32 mouse cellular contexts compared by ENCODE assay signal in the genomic region with DNA sequence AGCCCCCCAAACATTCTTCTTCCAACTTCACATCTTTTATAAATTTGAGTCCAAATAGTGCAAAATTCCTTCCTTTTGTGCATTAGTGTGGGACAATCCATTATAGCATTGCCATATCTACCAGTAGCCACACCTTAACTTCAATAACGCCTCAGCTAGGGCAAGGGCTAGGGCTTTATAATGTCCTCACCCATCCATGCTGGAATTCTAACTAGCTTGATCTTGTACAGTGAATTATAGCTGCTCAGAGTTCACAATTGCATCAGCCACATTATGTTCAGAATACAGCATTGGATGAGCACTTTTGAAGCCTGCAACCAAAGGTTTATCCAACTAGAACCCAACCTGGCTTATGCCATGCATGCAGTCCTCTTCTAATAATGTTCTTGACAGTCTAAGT. TPM values are rescaled to one million over a fixed set of nuclear protein-coding genes. Genes with fewer than 3 reads are reported as not detected.
"Had no signal": no experiment of that assay in that cellular context is flagged by ENCODE, and none has a peak within 500 bp of the region (broad histone marks: within the 10 kb centered on the region; RNA-seq: fewer than 3 reads in every experiment).

No protein-coding gene starts in this region.

- H3K4me1 ChIP-seq: heart, embryonic 10.5 days; heart, embryonic 13.5 days; heart, embryonic 15.5 days; hindbrain, embryonic 10.5 days; hindbrain, embryonic 12.5 days; hindbrain, embryonic 13.5 days; hindbrain, embryonic 15.5 days; kidney, embryonic 15.5 days had no signal

- H3K4me3 ChIP-seq: heart, embryonic 10.5 days; heart, embryonic 13.5 days; heart, embryonic 15.5 days; hindbrain, embryonic 10.5 days; hindbrain, embryonic 12.5 days; hindbrain, embryonic 13.5 days; hindbrain, embryonic 15.5 days; kidney, embryonic 15.5 days; layer of hippocampus, adult 2 months; left cerebral cortex, adult 2 months had no signal

- ATAC-seq: hindbrain, embryonic 16.5 days; hindbrain, postnatal 0 days; inflammation-experienced regulatory T-cells, adult 6 months had no signal

- H3K27me3 ChIP-seq: heart, embryonic 13.5 days; heart, embryonic 15.5 days; hindbrain, embryonic 12.5 days; hindbrain, embryonic 13.5 days; hindbrain, embryonic 15.5 days; kidney, embryonic 15.5 days had no signal

- H3K4me2 ChIP-seq: heart, embryonic 11.5 days; heart, embryonic 13.5 days; heart, embryonic 15.5 days; hindbrain, embryonic 12.5 days; hindbrain, embryonic 13.5 days; hindbrain, embryonic 14.5 days; hindbrain, embryonic 15.5 days; kidney, embryonic 15.5 days had no signal

- H3K36me3 ChIP-seq: heart, embryonic 10.5 days; heart, embryonic 13.5 days; heart, embryonic 15.5 days; hindbrain, embryonic 10.5 days; hindbrain, embryonic 12.5 days; hindbrain, embryonic 13.5 days; hindbrain, embryonic 15.5 days; kidney, embryonic 15.5 days had no signal

- H3K9me3 ChIP-seq: heart, embryonic 10.5 days; heart, embryonic 13.5 days; heart, embryonic 15.5 days; hindbrain, embryonic 10.5 days; hindbrain, embryonic 12.5 days; hindbrain, embryonic 13.5 days; hindbrain, embryonic 15.5 days; kidney, embryonic 15.5 days had no signal

- DNase-seq: heart, postnatal 10 days; heart, postnatal 14 days; heart, postnatal 36 days; heart, postnatal 4 days; kidney, adult 11 months; kidney, adult 18-20 months; kidney, adult 2 months; kidney, adult 8-10 months; kidney, adult 9 months; kidney, postnatal 10 days; kidney, postnatal 14 days; kidney, postnatal 25 days; kidney, postnatal 36 days; kidney, postnatal 4 days; layer of hippocampus, adult 9-11 months; layer of hippocampus, postnatal 36 days had no signal

- H3K27ac ChIP-seq: heart, embryonic 10.5 days; heart, embryonic 13.5 days; heart, embryonic 15.5 days; hindbrain, embryonic 10.5 days; hindbrain, embryonic 12.5 days; hindbrain, embryonic 13.5 days; hindbrain, embryonic 14.5 days; hindbrain, embryonic 15.5 days; hindbrain, postnatal 0 days; kidney, embryonic 15.5 days; kidney, postnatal 0 days; layer of hippocampus, adult 2 months; left cerebral cortex, adult 2 months had no signal

- H3K9ac ChIP-seq: heart, embryonic 13.5 days; heart, embryonic 15.5 days; hindbrain, embryonic 12.5 days; hindbrain, embryonic 13.5 days; hindbrain, embryonic 14.5 days; hindbrain, embryonic 15.5 days; kidney, embryonic 15.5 days had no signal

RNA-seq across cellular contexts. Expression of a gene that starts 8.9 kb away (rescaled TPM):
- polyA plus RNA-seq: inflammation-experienced regulatory T-cells, adult 6 months had no signal
